In genomic region chr10:79110482-79110881, GRCm38 (mm10) we compare ENCODE assay signal across 42 mouse cellular contexts. TPM values are rescaled to one million over a fixed set of nuclear protein-coding genes. Genes with fewer than 3 reads are reported as not detected.
"Had no signal": no experiment of that assay in that cellular context is flagged by ENCODE, and none has a peak within 500 bp of the region (broad histone marks: within the 10 kb centered on the region; RNA-seq: fewer than 3 reads in every experiment).

No protein-coding gene starts in this region.

- H3K27ac ChIP-seq: heart, embryonic 13.5 days; heart, embryonic 15.5 days; hindbrain, embryonic 10.5 days; hindbrain, embryonic 12.5 days; hindbrain, embryonic 13.5 days; hindbrain, embryonic 14.5 days; hindbrain, embryonic 15.5 days; hindbrain, postnatal 0 days; intestine, embryonic 15.5 days; kidney, embryonic 15.5 days; kidney, postnatal 0 days; layer of hippocampus, adult 2 months; left cerebral cortex, adult 2 months had no signal

- H3K27me3 ChIP-seq: heart, embryonic 12.5 days; heart, embryonic 13.5 days; heart, embryonic 15.5 days; hindbrain, embryonic 12.5 days; hindbrain, embryonic 13.5 days; hindbrain, embryonic 15.5 days; intestine, embryonic 15.5 days; kidney, embryonic 15.5 days had no signal

- H3K4me3 ChIP-seq: heart, embryonic 12.5 days; heart, embryonic 13.5 days; heart, embryonic 15.5 days; hindbrain, embryonic 10.5 days; hindbrain, embryonic 12.5 days; hindbrain, embryonic 13.5 days; hindbrain, embryonic 15.5 days; intestine, embryonic 15.5 days; kidney, embryonic 15.5 days; layer of hippocampus, adult 2 months; left cerebral cortex, adult 2 months had no signal

- H3K4me2 ChIP-seq: heart, embryonic 11.5 days; heart, embryonic 12.5 days; heart, embryonic 13.5 days; heart, embryonic 15.5 days; hindbrain, embryonic 12.5 days; hindbrain, embryonic 13.5 days; hindbrain, embryonic 14.5 days; hindbrain, embryonic 15.5 days; intestine, embryonic 15.5 days; kidney, embryonic 15.5 days had no signal

- H3K36me3 ChIP-seq: heart, embryonic 12.5 days; heart, embryonic 13.5 days; heart, embryonic 15.5 days; hindbrain, embryonic 10.5 days; hindbrain, embryonic 12.5 days; hindbrain, embryonic 13.5 days; hindbrain, embryonic 15.5 days; intestine, embryonic 15.5 days; kidney, embryonic 15.5 days had no signal

- H3K9ac ChIP-seq: heart, embryonic 12.5 days; heart, embryonic 13.5 days; heart, embryonic 15.5 days; hindbrain, embryonic 12.5 days; hindbrain, embryonic 13.5 days; hindbrain, embryonic 14.5 days; hindbrain, embryonic 15.5 days; intestine, embryonic 15.5 days; kidney, embryonic 15.5 days had no signal

- ATAC-seq: hindbrain, embryonic 16.5 days; hindbrain, postnatal 0 days; inflammation-experienced regulatory T-cells, adult 6 months; intestine, embryonic 15.5 days; intestine, embryonic 16.5 days; intestine, postnatal 0 days had no signal

- DNase-seq: heart, postnatal 10 days; heart, postnatal 14 days; heart, postnatal 36 days; heart, postnatal 4 days; kidney, adult 11 months; kidney, adult 18-20 months; kidney, adult 2 months; kidney, adult 8-10 months; kidney, adult 9 months; kidney, postnatal 10 days; kidney, postnatal 14 days; kidney, postnatal 36 days; kidney, postnatal 4 days; layer of hippocampus, adult 9-11 months; layer of hippocampus, postnatal 36 days had no signal

- H3K4me1 ChIP-seq: hindbrain, embryonic 12.5 days; hindbrain, embryonic 13.5 days; hindbrain, embryonic 15.5 days; intestine, embryonic 15.5 days had no signal

- H3K9me3 ChIP-seq: heart, embryonic 12.5 days; heart, embryonic 13.5 days; heart, embryonic 15.5 days; hindbrain, embryonic 10.5 days; hindbrain, embryonic 12.5 days; hindbrain, embryonic 13.5 days; hindbrain, embryonic 15.5 days; intestine, embryonic 15.5 days; kidney, embryonic 15.5 days had no signal

RNA-seq across cellular contexts. Expression of gene Vmn2r80, which starts 38.1 kb away (rescaled TPM):
- polyA plus RNA-seq: heart, embryonic 11.5 days; heart, embryonic 12.5 days; heart, embryonic 13.5 days; heart, embryonic 14.5 days; heart, embryonic 15.5 days; heart, embryonic 16.5 days; heart, postnatal 0 days; hindbrain, embryonic 10.5 days; hindbrain, embryonic 11.5 days; hindbrain, embryonic 12.5 days; hindbrain, embryonic 13.5 days; hindbrain, embryonic 14.5 days; hindbrain, embryonic 15.5 days; hindbrain, embryonic 16.5 days; hindbrain, postnatal 0 days; inflammation-experienced regulatory T-cells, adult 6 months; intestine, embryonic 14.5 days; intestine, embryonic 15.5 days; intestine, embryonic 16.5 days; intestine, postnatal 0 days; kidney, adult 2 months; kidney, embryonic 14.5 days; kidney, embryonic 15.5 days; kidney, embryonic 16.5 days; kidney, postnatal 0 days; large intestine, adult 2 months had no signal
